ENCODE assay signal across 8 mouse cellular contexts in genomic region chr7:44819391-44819790, GRCm38 (mm10). TPM values are rescaled to one million over a fixed set of nuclear protein-coding genes. Genes with fewer than 3 reads are reported as not detected.
DNase-seq lines count a peak whose midpoint lies in the region; ATAC-seq and TF ChIP-seq lines count a peak whose summit lies in the region.

No protein-coding gene starts in this region.

- no peaks in the 10 kb centered on the region for H3K27me3 ChIP-seq in intestine, embryonic 16.5 days (replicated peaks; ENCODE audit: control insufficient read depth, insufficient read depth, low read length)
- no peaks in the 10 kb centered on the region for H3K27me3 ChIP-seq in neural tube, embryonic 15.5 days (replicated peaks)

- 89% methylated on average over 2 of the region's 2 CpGs for WGBS in intestine, embryonic 16.5 days
- WGBS in neural tube, embryonic 15.5 days = 94% methylated on average over 2 of the region's 2 CpGs
- WGBS in lung, adult 2 months = 87% methylated on average over 2 of the region's 2 CpGs

- H3K36me3 ChIP-seq in intestine, embryonic 16.5 days (ENCODE audit: control insufficient read depth, insufficient read depth, low read length) = no peaks in the 10 kb centered on the region
- no peaks in the 10 kb centered on the region for H3K36me3 ChIP-seq in neural tube, embryonic 15.5 days

- peaks cover 47% of the 10 kb centered on the region for H3K4me1 ChIP-seq in intestine, embryonic 16.5 days (ENCODE audit: control insufficient read depth, insufficient read depth, low read length)
- peaks cover 61% of the 10 kb centered on the region for H3K4me1 ChIP-seq in neural tube, embryonic 15.5 days
- H3K4me1 ChIP-seq in lung, adult 2 months (ENCODE audit: control insufficient read depth, insufficient read depth, low read length) = peaks cover 18% of the 10 kb centered on the region

- peak overlapping the region; percentile 82 for H3K4me3 ChIP-seq in intestine, embryonic 16.5 days (ENCODE audit: low read length)
- H3K4me3 ChIP-seq in neural tube, embryonic 15.5 days (replicated peaks) = no peak overlapping the region
- H3K4me3 ChIP-seq in lung, adult 2 months (replicated peaks; ENCODE audit: extremely low read depth, low read depth, low read length) = no peak overlapping the region

- TF ChIP-seq POLR2A in lung, adult 2 months (IDR thresholded peaks at IDR 0.05; ENCODE audit: borderline replicate concordance, extremely low read depth, low read depth, low read length) = no peak

- intact Hi-C loops in gastrocnemius, postnatal 14 days (cut with DNase I; ENCODE audit: low total_unique reads) = loop anchor here (10.0 kb wide), 1 partner anchor 55 kb away; no protein-coding TSS in a partner anchor

- DNase-seq in gastrocnemius, postnatal 10 days = peak; percentile 1
- DNase-seq in gastrocnemius, postnatal 14 days = no peak
- peak; percentile 6 for DNase-seq in urinary bladder, adult 2 months (ENCODE audit: low spot score)
- no peak for DNase-seq in urinary bladder, postnatal 36 days (ENCODE audit: low spot score in 2 of 2)
- no peak for DNase-seq in natural killer cell, adult 2 months (ENCODE audit: low spot score in 2 of 2)
- no peak for DNase-seq in lung, adult 2 months

- H3K9ac ChIP-seq in intestine, embryonic 16.5 days (ENCODE audit: low read depth, low read length) = peak overlapping the region; percentile 65
- 0 out of 2 replicates have a peak overlapping the region, but pooled peaks have one; percentile 4 for H3K9ac ChIP-seq in neural tube, embryonic 15.5 days (replicated peaks)

- no peak for TF ChIP-seq CTCF in lung, adult 2 months (IDR thresholded peaks at IDR 0.05; ENCODE audit: insufficient read depth, low read length)

- H3K4me2 ChIP-seq in intestine, embryonic 16.5 days (ENCODE audit: low read depth, low read length) = peak overlapping the region; percentile 79
- peak overlapping the region; percentile 63 for H3K4me2 ChIP-seq in neural tube, embryonic 15.5 days

- ATAC-seq in intestine, embryonic 16.5 days = no peak
- ATAC-seq in neural tube, embryonic 15.5 days (ENCODE audit: low FRiP score) = no peak

- H3K9me3 ChIP-seq in intestine, embryonic 16.5 days (ENCODE audit: control insufficient read depth, low read length) = no peaks in the 10 kb centered on the region
- H3K9me3 ChIP-seq in neural tube, embryonic 15.5 days (replicated peaks) = no peaks in the 10 kb centered on the region

- peak overlapping the region; percentile 44; the same call in 1 of the 2 replicates for H3K27ac ChIP-seq in intestine, embryonic 16.5 days (ENCODE audit: low read length)
- H3K27ac ChIP-seq in neural tube, embryonic 15.5 days (replicated peaks) = no peak overlapping the region

RNA-seq across cellular contexts. Expression of gene Atf5, which starts 2.9 kb away (rescaled TPM):
- 10 to 100 TPM; 55.1 to 60.5 TPM for total RNA-seq in gastrocnemius, postnatal 10 days (2021)
- 10 to 100 TPM; 54.5 to 62.2 TPM for total RNA-seq in gastrocnemius, postnatal 14 days (2021)
- polyA plus RNA-seq in urinary bladder, adult 2 months (2012; rRNA removed) = 43.4 and 63.6 TPM in 2 replicates
- polyA plus RNA-seq in intestine, embryonic 16.5 days (2015; fragmentation: Nextera tagmentation; extraction: Ambion mirVana) = 4.9 and 5.5 TPM in 2 replicates
- polyA plus RNA-seq in neural tube, embryonic 15.5 days (2015; fragmentation: Nextera tagmentation; extraction: Ambion mirVana) = 3.6 and 4.1 TPM in 2 replicates
- 191 and 231 TPM in 2 replicates for polyA plus RNA-seq in lung, adult 2 months (2012; rRNA removed)

RNA-seq across cellular contexts. Expression of gene Il4i1, which starts 3.2 kb away (rescaled TPM):
- total RNA-seq in gastrocnemius, postnatal 10 days (2021) = 1 to 10 TPM; 1.9 to 2.3 TPM
- total RNA-seq in gastrocnemius, postnatal 14 days (2021) = 1 to 10 TPM; 2.3 to 2.6 TPM
- polyA plus RNA-seq in urinary bladder, adult 2 months (2012; rRNA removed) = 1.7 and 2.5 TPM in 2 replicates
- 1.5 and 1.8 TPM in 2 replicates for polyA plus RNA-seq in intestine, embryonic 16.5 days (2015; fragmentation: Nextera tagmentation; extraction: Ambion mirVana)
- 0.78 and 4.7 TPM in 2 replicates for polyA plus RNA-seq in neural tube, embryonic 15.5 days (2015; fragmentation: Nextera tagmentation; extraction: Ambion mirVana)
- 6.5 and 7.6 TPM in 2 replicates for polyA plus RNA-seq in lung, adult 2 months (2012; rRNA removed)

RNA-seq across cellular contexts. Expression of gene Nup62, which starts 3.5 kb away (rescaled TPM):
- total RNA-seq in gastrocnemius, postnatal 10 days (2021) = 10 to 100 TPM; 28.0 to 35.3 TPM
- total RNA-seq in gastrocnemius, postnatal 14 days (2021) = 10 to 100 TPM; 21.2 to 28.1 TPM
- polyA plus RNA-seq in urinary bladder, adult 2 months (2012; rRNA removed) = 30.5 and 34.7 TPM in 2 replicates
- 78.7 and 87.8 TPM in 2 replicates for polyA plus RNA-seq in intestine, embryonic 16.5 days (2015; fragmentation: Nextera tagmentation; extraction: Ambion mirVana)
- polyA plus RNA-seq in neural tube, embryonic 15.5 days (2015; fragmentation: Nextera tagmentation; extraction: Ambion mirVana) = 40.7 and 58.0 TPM in 2 replicates
- 42.9 and 44.1 TPM in 2 replicates for polyA plus RNA-seq in lung, adult 2 months (2012; rRNA removed)

RNA-seq across cellular contexts. Expression of gene Akt1s1, which starts 29.4 kb away (rescaled TPM):
- 10 to 100 TPM; 84.2 to 86.4 TPM for total RNA-seq in gastrocnemius, postnatal 10 days (2021)
- total RNA-seq in gastrocnemius, postnatal 14 days (2021) = 10 to 100 TPM; 85.9 to 86.7 TPM
- 93.8 and 99.5 TPM in 2 replicates for polyA plus RNA-seq in urinary bladder, adult 2 months (2012; rRNA removed)
- 105 and 107 TPM in 2 replicates for polyA plus RNA-seq in intestine, embryonic 16.5 days (2015; fragmentation: Nextera tagmentation; extraction: Ambion mirVana)
- polyA plus RNA-seq in neural tube, embryonic 15.5 days (2015; fragmentation: Nextera tagmentation; extraction: Ambion mirVana) = 89.9 and 92.0 TPM in 2 replicates
- 96.6 and 130 TPM in 2 replicates for polyA plus RNA-seq in lung, adult 2 months (2012; rRNA removed)

RNA-seq across cellular contexts. Expression of gene Tbc1d17, which starts 29.5 kb away (rescaled TPM):
- 10 to 100 TPM; 41.7 to 49.0 TPM for total RNA-seq in gastrocnemius, postnatal 10 days (2021)
- total RNA-seq in gastrocnemius, postnatal 14 days (2021) = 10 to 100 TPM; 28.2 to 38.9 TPM
- 67.3 and 68.9 TPM in 2 replicates for polyA plus RNA-seq in urinary bladder, adult 2 months (2012; rRNA removed)
- polyA plus RNA-seq in intestine, embryonic 16.5 days (2015; fragmentation: Nextera tagmentation; extraction: Ambion mirVana) = 73.6 and 77.9 TPM in 2 replicates
- 105 and 110 TPM in 2 replicates for polyA plus RNA-seq in neural tube, embryonic 15.5 days (2015; fragmentation: Nextera tagmentation; extraction: Ambion mirVana)
- polyA plus RNA-seq in lung, adult 2 months (2012; rRNA removed) = 95.7 and 114 TPM in 2 replicates

Comparison
In these comparisons a context has a peak if more than half of its experiments do, and no peak if none do; other contexts are left out.
1. DNase-seq: peak in gastrocnemius, postnatal 10 days (single experiment) and urinary bladder, adult 2 months (single experiment); none in gastrocnemius, postnatal 14 days (single experiment), urinary bladder, postnatal 36 days (0 of 2), natural killer cell, adult 2 months (0 of 2) and lung, adult 2 months (single experiment).